ENCODE assay signal across 9 mouse cellular contexts in genomic region chr7:113960841-113961499, GRCm38 (mm10).
DNase-seq lines count a peak whose midpoint lies in the region; ATAC-seq and TF ChIP-seq lines count a peak whose summit lies in the region.
"Had no signal": no experiment of that assay in that cellular context is flagged by ENCODE, and none has a peak within 500 bp of the region (broad histone marks: within the 10 kb centered on the region; RNA-seq: fewer than 3 reads in every experiment).

No protein-coding gene starts in this region.

- H3K4me1 ChIP-seq in lung, adult 2 months (ENCODE audit: control insufficient read depth, insufficient read depth, low read length), result 0 out of 2 replicates have a peak, but pooled peaks cover 3% of the 10 kb centered on the region
- peaks cover 10% of the 10 kb centered on the region for H3K4me1 ChIP-seq in forebrain, embryonic 16.5 days (replicated peaks; ENCODE audit: control insufficient read depth, insufficient read depth, low read length)
- H3K4me1 ChIP-seq: megakaryocyte, embryonic 14.5 days had no signal

- H3K9me3 ChIP-seq in forebrain, embryonic 16.5 days (ENCODE audit: control insufficient read depth, low read length), result no peaks in the 10 kb centered on the region
- H3K9me3 ChIP-seq: megakaryocyte, embryonic 14.5 days had no signal

- intact Hi-C loops in heart, postnatal 14 days (cut with DNase I), result loop anchor here (5.0 kb wide), 1 partner anchor 194 kb away; the partner anchor contains the start of gene Spon1

- ATAC-seq in forebrain, embryonic 16.5 days, result peak; percentile 61

- H3K4me2 ChIP-seq in forebrain, embryonic 16.5 days (ENCODE audit: low read length), result no peak overlapping the region

- H3K4me3 ChIP-seq in lung, adult 2 months (replicated peaks; ENCODE audit: extremely low read depth, low read depth, low read length), result no peak overlapping the region
- H3K4me3 ChIP-seq in forebrain, embryonic 16.5 days (replicated peaks; ENCODE audit: low read length), result no peak overlapping the region
- H3K4me3 ChIP-seq: megakaryocyte, embryonic 14.5 days had no signal

- DNase-seq in heart, adult 11 months, result peak; percentile 87
- DNase-seq in heart, postnatal 14 days, result no peak
- DNase-seq in lung, adult 18-20 months, result peak; percentile 39 to 65
- no peak for DNase-seq in lung, adult 2 months
- DNase-seq in lung, postnatal 36 days, result peak; percentile 80
- no peak for DNase-seq in right cerebral cortex, postnatal 25 days
- DNase-seq: kidney, postnatal 14 days had no signal

- H3K27me3 ChIP-seq in forebrain, embryonic 16.5 days (replicated peaks; ENCODE audit: control insufficient read depth, insufficient read depth, low read length), result no peaks in the 10 kb centered on the region

- TF ChIP-seq POLR2A in lung, adult 2 months (IDR thresholded peaks at IDR 0.05; ENCODE audit: borderline replicate concordance, extremely low read depth, low read depth, low read length), result no peak

- TF ChIP-seq CTCF in lung, adult 2 months (IDR thresholded peaks at IDR 0.05; ENCODE audit: insufficient read depth, low read length), result no peak

- peak overlapping the region; percentile 32; the same call in 1 of the 2 replicates for H3K27ac ChIP-seq in forebrain, embryonic 16.5 days (ENCODE audit: low read length)

- H3K9ac ChIP-seq in forebrain, embryonic 16.5 days (replicated peaks; ENCODE audit: low read depth, low read length), result no peak overlapping the region

- H3K36me3 ChIP-seq in forebrain, embryonic 16.5 days (ENCODE audit: control insufficient read depth, insufficient read depth), result no peaks in the 10 kb centered on the region

- WGBS in lung, adult 2 months, result 61% methylated on average over 9 of the region's 9 CpGs
- WGBS in forebrain, embryonic 16.5 days, result 36% methylated on average over 9 of the region's 9 CpGs

Comparison
In these comparisons a context has a peak if more than half of its experiments do, and no peak if none do; other contexts are left out.
1. DNase-seq: peak in heart, adult 11 months (single experiment), lung, adult 18-20 months (2 of 2) and lung, postnatal 36 days (single experiment); none in heart, postnatal 14 days (0 of 2), lung, adult 2 months (single experiment) and right cerebral cortex, postnatal 25 days (single experiment).